Mouse (Mus musculus): ENCODE results near the gene Apom. TPM values are rescaled to one million over a fixed set of nuclear protein-coding genes. Genes with fewer than 3 reads are reported as not detected.

The Apom gene
- total and polyA plus RNA-seq, 3 experiments, result 0.15 to 0.79 TPM; not detected in 1

- Histone ChIP-seq H3K79me2 (ENCODE audit: control insufficient read depth, insufficient read depth, low read length, poor library complexity) (peaks cover 43% of the 10 kb centered on the region), H3K9ac (ENCODE audit: control insufficient read depth, low read depth, low read length, poor library complexity, severe bottlenecking) (peak overlapping the region; percentile 85), H3K4me1 (ENCODE audit: control insufficient read depth in 1 of 2, insufficient read depth in 2 of 2, low read length in 2 of 2) (peaks cover 3 to 13% of the 10 kb centered on the region in 2 experiments; a peak in 3 of 4 replicates), H3K27ac (ENCODE audit: control insufficient read depth, low read depth, low read length) (peak overlapping the region; percentile 96), H3K36me3 (ENCODE audit: control insufficient read depth in 1 of 2, insufficient read depth in 2 of 2, low read length in 2 of 2) (peaks cover 13 to 21% of the 10 kb centered on the region in 2 experiments), H3K4me3 (ENCODE audit: control insufficient read depth in 1 of 2, insufficient read depth in 1 of 2, low read depth in 2 of 2, low read length in 2 of 2) (peak overlapping the region; percentile 89 to 92), H3K27me3 (ENCODE audit: control insufficient read depth in 1 of 2, insufficient read depth in 2 of 2, low read length in 2 of 2) (no peaks in the 10 kb centered on the region), H3K9me3 (replicated peaks; ENCODE audit: insufficient read depth, low read length) (no peaks in the 10 kb centered on the region)
- TF ChIP-seq MXI1 (IDR thresholded peaks at IDR 0.05; ENCODE audit: low read depth, low read length) (peak; percentile 51; the same call in 1 of the 2 replicates), SIN3A (IDR thresholded peaks at IDR 0.05; ENCODE audit: low read length) (no peak), CHD2 (IDR thresholded peaks at IDR 0.05; ENCODE audit: low read length) (no peak)
- DNase-seq (ENCODE audit: low read depth, low spot score), result no peak
Observed at GRCm38 (mm10) chr17:35165451-35166155, 33.8 kb upstream of the Apom start.

GRCm38 (mm10) chr17:35164568-35165450, 33.0 kb upstream of the Apom start, which contains the start of gene Prrc2a:
Gene Prrc2a, minus strand, starts transcription at chr17:35164897.
- Histone ChIP-seq H3K79me2 (ENCODE audit: control insufficient read depth, insufficient read depth, low read length, poor library complexity) (peaks cover 50% of the 10 kb centered on the region), H3K4me3 (ENCODE audit: control insufficient read depth in 1 of 2, insufficient read depth in 1 of 2, low read depth in 2 of 2, low read length in 2 of 2) (peak within 1 kb of the TSS; percentile 92 to 97), H3K9me3 (replicated peaks; ENCODE audit: insufficient read depth, low read length) (no peaks in the 10 kb centered on the region), H3K27me3 (ENCODE audit: control insufficient read depth in 1 of 2, insufficient read depth in 2 of 2, low read length in 2 of 2) (no peaks in the 10 kb centered on the region), H3K27ac (ENCODE audit: control insufficient read depth, low read depth, low read length) (peak within 1 kb of the TSS; percentile 96), H3K36me3 (ENCODE audit: control insufficient read depth in 1 of 2, insufficient read depth in 2 of 2, low read length in 2 of 2) (peaks cover 21% of the 10 kb centered on the region in 2 experiments), H3K9ac (ENCODE audit: control insufficient read depth, low read depth, low read length, poor library complexity, severe bottlenecking) (peak within 1 kb of the TSS; percentile 85), H3K4me1 (ENCODE audit: control insufficient read depth in 1 of 2, insufficient read depth in 2 of 2, low read length in 2 of 2) (peaks cover 3 to 13% of the 10 kb centered on the region in 2 experiments; a peak in 3 of 4 replicates)
- peak; percentile 99 for DNase-seq (ENCODE audit: low read depth, low spot score)
- TF ChIP-seq EP300 (IDR thresholded peaks at IDR 0.05; ENCODE audit: low read depth in 1 of 2, low read length in 2 of 2) (peak in 1 of 2 experiments; percentile 49; a peak in 1 of 4 replicates), UBTF (IDR thresholded peaks at IDR 0.05; ENCODE audit: borderline replicate concordance, insufficient read depth, low read depth, low read length) (no peak), USF2 (IDR thresholded peaks at IDR 0.05; ENCODE audit: borderline replicate concordance in 1 of 2, insufficient read depth in 1 of 2, low read depth in 1 of 2, low read length in 2 of 2) (no peak), TBP (IDR thresholded peaks at IDR 0.05; ENCODE audit: low read depth, low read length) (peak; percentile 67; the same call in 1 of the 2 replicates), ETS1 (IDR thresholded peaks at IDR 0.05; ENCODE audit: low read depth, low read length) (peak; percentile 34; the same call in 1 of the 2 replicates), MAFK (IDR thresholded peaks at IDR 0.05; ENCODE audit: borderline replicate concordance, low read depth, low read length) (no peak), USF1 (IDR thresholded peaks at IDR 0.05; ENCODE audit: low read depth, low read length) (peak; percentile 38), ZKSCAN1 (IDR thresholded peaks at IDR 0.05; ENCODE audit: low read depth, low read length) (no peak), GABPA (IDR thresholded peaks at IDR 0.05; ENCODE audit: low read depth, low read length) (no peak), NRF1 (IDR thresholded peaks at IDR 0.05; ENCODE audit: insufficient read depth, low read depth, low read length, poor library complexity, severe bottlenecking) (peak; percentile 93), TCF12 (IDR thresholded peaks at IDR 0.05; ENCODE audit: low read depth, low read length) (peak; percentile 27), POLR2A (IDR thresholded peaks at IDR 0.05; ENCODE audit: control insufficient read depth in 1 of 2, insufficient read depth in 1 of 2, low read depth in 1 of 2, low read length in 2 of 2, poor library complexity in 1 of 2) (peak; percentile 64 to 75), ZNF384 (IDR thresholded peaks at IDR 0.05; ENCODE audit: low read depth, low read length) (peak; percentile 92), HCFC1 (IDR thresholded peaks at IDR 0.05; ENCODE audit: low read depth, low read length) (peak; percentile 91), NELFE (IDR thresholded peaks at IDR 0.05; ENCODE audit: low read depth, low read length) (peak; percentile 72), JUND (IDR thresholded peaks at IDR 0.05; ENCODE audit: low read depth, low read length) (no peak), MYC (IDR thresholded peaks at IDR 0.05; ENCODE audit: low read depth, low read length) (peak; percentile 50; the same call in 1 of the 2 replicates), SMC3 (IDR thresholded peaks at IDR 0.05; ENCODE audit: low read depth, low read length) (no peak), GATA1 (IDR thresholded peaks at IDR 0.05; ENCODE audit: low read depth, low read length) (peak; percentile 92), CHD2 (IDR thresholded peaks at IDR 0.05; ENCODE audit: low read length) (no peak), ZC3H11A (IDR thresholded peaks at IDR 0.05; ENCODE audit: low read depth, low read length) (no peak), POLR2AphosphoS2 (IDR thresholded peaks at IDR 0.05; ENCODE audit: low read length) (peak; percentile 51; the same call in 1 of the 2 replicates), MYB (IDR thresholded peaks at IDR 0.05; ENCODE audit: low read depth, low read length) (peak; percentile 95), RAD21 (IDR thresholded peaks at IDR 0.05; ENCODE audit: low read depth, low read length) (no peak), KAT2A (conservative IDR thresholded peaks at IDR 0.05; ENCODE audit: low read depth, low read length) (peak; percentile 40; the same call in 1 of the 2 replicates), CHD1 (IDR thresholded peaks at IDR 0.05; ENCODE audit: low read depth, low read length) (no peak)
